ENCODE assay signal across 8 mouse cellular contexts in the genomic region with DNA sequence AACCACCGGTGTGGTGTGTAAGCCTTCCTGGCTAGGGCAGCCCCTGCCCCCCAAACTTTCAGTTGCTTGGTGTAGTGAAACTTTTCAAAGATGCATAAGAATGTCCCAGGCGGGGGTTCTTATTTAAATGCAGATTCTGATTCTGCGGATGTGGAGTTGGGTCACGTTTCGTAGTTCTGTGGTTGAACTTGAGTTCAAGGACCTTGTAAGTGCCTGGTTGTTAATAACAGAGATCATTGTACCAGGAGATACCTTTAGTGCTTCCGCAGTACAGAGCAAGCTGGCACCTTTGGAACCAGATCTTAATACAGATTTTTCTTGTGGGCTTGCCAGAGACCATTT. TPM values are rescaled to one million over a fixed set of nuclear protein-coding genes. Genes with fewer than 3 reads are reported as not detected.
DNase-seq lines count a peak whose midpoint lies in the region; ATAC-seq and TF ChIP-seq lines count a peak whose summit lies in the region.

No protein-coding gene starts in this region.

- H3K4me3 ChIP-seq in kidney, embryonic 15.5 days (replicated peaks): peak overlapping the region; percentile 66
- H3K4me3 ChIP-seq in hindbrain, postnatal 0 days (ENCODE audit: low read length): peak overlapping the region; percentile 66
- peak overlapping the region; percentile 62 for H3K4me3 ChIP-seq in midbrain, embryonic 15.5 days

- 12% methylated on average over 6 of the region's 6 CpGs for WGBS in kidney, embryonic 15.5 days
- WGBS in hindbrain, postnatal 0 days: 8% methylated on average over 6 of the region's 6 CpGs
- 6% methylated on average over 6 of the region's 6 CpGs for WGBS in midbrain, embryonic 15.5 days

- TF ChIP-seq CTCF in hindbrain, postnatal 0 days (IDR thresholded peaks at IDR 0.05; ENCODE audit: low read depth): no peak

- H3K4me1 ChIP-seq in kidney, embryonic 15.5 days: peaks cover 15% of the 10 kb centered on the region
- H3K4me1 ChIP-seq in hindbrain, postnatal 0 days (ENCODE audit: insufficient read depth, low read length): no peaks in the 10 kb centered on the region; the same call in 1 of the 2 replicates
- peaks cover 13% of the 10 kb centered on the region for H3K4me1 ChIP-seq in midbrain, embryonic 15.5 days

- no peak for ATAC-seq in kidney, embryonic 15.5 days (replicated peaks; ENCODE audit: low FRiP score)
- ATAC-seq in hindbrain, postnatal 0 days: no peak
- no peak for ATAC-seq in midbrain, embryonic 15.5 days (replicated peaks)

- H3K4me2 ChIP-seq in kidney, embryonic 15.5 days: peak overlapping the region; percentile 71
- peak overlapping the region; percentile 79 for H3K4me2 ChIP-seq in hindbrain, postnatal 0 days (ENCODE audit: low read depth, low read length)
- peak overlapping the region; percentile 79 for H3K4me2 ChIP-seq in midbrain, embryonic 15.5 days

- peak overlapping the region; percentile 93 for H3K27ac ChIP-seq in kidney, embryonic 15.5 days
- peak overlapping the region; percentile 70; the same call in 1 of the 2 replicates for H3K27ac ChIP-seq in hindbrain, postnatal 0 days
- no peak overlapping the region for H3K27ac ChIP-seq in midbrain, embryonic 15.5 days

- peak overlapping the region; percentile 67 for H3K9ac ChIP-seq in kidney, embryonic 15.5 days
- peak overlapping the region; percentile 62 for H3K9ac ChIP-seq in hindbrain, postnatal 0 days (replicated peaks; ENCODE audit: low read length)
- peak overlapping the region; percentile 57 for H3K9ac ChIP-seq in midbrain, embryonic 15.5 days

- DNase-seq in kidney, postnatal 10 days: no peak
- peak; percentile 88 for DNase-seq in ZHBTc4 (ENCODE audit: low read depth, low spot score)
- DNase-seq in hindbrain, postnatal 0 days (ENCODE audit: low spot score): no peak
- DNase-seq in spleen, adult 18-20 months: no peak
- DNase-seq in layer of hippocampus, postnatal 36 days: no peak
- DNase-seq in thymus, postnatal 4 days: no peak

- H3K9me3 ChIP-seq in kidney, embryonic 15.5 days (replicated peaks): no peaks in the 10 kb centered on the region
- H3K9me3 ChIP-seq in hindbrain, postnatal 0 days (ENCODE audit: low read length): no peaks in the 10 kb centered on the region
- H3K9me3 ChIP-seq in midbrain, embryonic 15.5 days: no peaks in the 10 kb centered on the region

- H3K36me3 ChIP-seq in kidney, embryonic 15.5 days: 0 out of 2 replicates have a peak, but pooled peaks cover 7% of the 10 kb centered on the region
- no peaks in the 10 kb centered on the region for H3K36me3 ChIP-seq in hindbrain, postnatal 0 days (ENCODE audit: insufficient read depth, low read length)
- no peaks in the 10 kb centered on the region for H3K36me3 ChIP-seq in midbrain, embryonic 15.5 days (replicated peaks)

- no peaks in the 10 kb centered on the region for H3K27me3 ChIP-seq in kidney, embryonic 15.5 days
- H3K27me3 ChIP-seq in hindbrain, postnatal 0 days (ENCODE audit: insufficient read depth, low read length): no peaks in the 10 kb centered on the region
- H3K27me3 ChIP-seq in midbrain, embryonic 15.5 days (replicated peaks): no peaks in the 10 kb centered on the region

RNA-seq across cellular contexts. Expression of gene Acp6, which starts 0.9 kb away (rescaled TPM):
- polyA plus RNA-seq in kidney, embryonic 15.5 days (2015; fragmentation: Nextera tagmentation; extraction: Ambion mirVana): 53.7 and 55.0 TPM in 2 replicates
- 11.4 and 18.2 TPM in 2 replicates for total RNA-seq in hindbrain, postnatal 0 days (2014; rRNA removed)
- 14.9 and 15.8 TPM in 2 replicates for polyA plus RNA-seq in hindbrain, postnatal 0 days (2015; fragmentation: Nextera tagmentation; extraction: Ambion mirVana)
- 21.6 and 22.4 TPM in 2 replicates for polyA plus RNA-seq in midbrain, embryonic 15.5 days (2015; fragmentation: Nextera tagmentation; extraction: Ambion mirVana)
- total RNA-seq in layer of hippocampus, postnatal 36 days (2021): 10 to 100 TPM; 31.8 to 36.3 TPM
